Mouse (Mus musculus) limb, embryonic 15.5 days (tissue): ENCODE results near the gene Zfp39. TPM values are rescaled to one million over a fixed set of nuclear protein-coding genes. Genes with fewer than 3 reads are reported as not detected.
A peak's percentile ranks its signal among the peaks of the same experiment; 100 is the strongest.
"Not testable (repeated sequence)": the region's sequence is repeated elsewhere in the genome, so short reads cannot be mapped to it uniquely, and the experiment has no call there.

ENCODE experiments used
- ATAC-seq: fragments of 200-750 bp; cut with Nextera tagmentation; 2 replicates; pipeline ENCODE4 v1.8.0; 2017; ENCODE audit warnings: low read depth, moderate TSS enrichment; ENCODE audit not compliant: insufficient number of reproducible peaks, low FRiP score, low TSS enrichment
- H3K27ac ChIP-seq: fragments of 300-500 bp; sonication (generic); 2 replicates; pipeline ENCODE4 v1.5.1; 2015; ENCODE audit warnings: moderate library complexity, mild to moderate bottlenecking, inconsistent platforms
- H3K27me3 ChIP-seq: fragments of 300-500 bp; sonication (generic); 2 replicates; pipeline ENCODE4 v1.6.1; 2015; ENCODE audit warnings: inconsistent platforms
- H3K36me3 ChIP-seq: fragments of 300-500 bp; sonication (generic); 2 replicates; pipeline ENCODE4 v1.6.1; 2015; ENCODE audit warnings: inconsistent platforms
- H3K4me1 ChIP-seq: fragments of 300-500 bp; sonication (generic); 2 replicates; pipeline ENCODE4 v1.6.1; 2015; ENCODE audit warnings: inconsistent platforms
- H3K4me2 ChIP-seq: fragments of 300-500 bp; sonication (generic); 2 replicates; pipeline ENCODE4 v1.6.1; 2015; ENCODE audit warnings: mild to moderate bottlenecking, inconsistent platforms
- H3K4me3 ChIP-seq: fragments of 300-500 bp; sonication (generic); 2 replicates; pipeline ENCODE4 v1.5.1; 2015; ENCODE audit warnings: mild to moderate bottlenecking, inconsistent platforms
- H3K9ac ChIP-seq: fragments of 300-500 bp; sonication (generic); 2 replicates; pipeline ENCODE4 v1.6.1; 2015; ENCODE audit warnings: inconsistent platforms
- H3K9me3 ChIP-seq: fragments of 300-500 bp; sonication (generic); 2 replicates; pipeline ENCODE4 v1.6.1; 2016; ENCODE audit warnings: inconsistent platforms
- WGBS: fragments of 180-500 bp; shearing (Covaris S2); methylation state at CpG from one replicate; pipeline ENCODE4 v1.1.7; 2015; 5-methylcytosine and 5-hydroxymethylcytosine counted together
- polyA plus RNA-seq: library from polyadenylated mRNA; unstranded; fragments of >200 nt; fragmentation: Nextera tagmentation; extraction: Ambion mirVana; gene quantifications from 2 replicates; pipeline ENCODE4 v1.2.1, GENCODE M21; 2015

Gene Zfp39
- polyA plus RNA-seq, 1 experiment from 2014 or later = 6.2 TPM

DNA sequence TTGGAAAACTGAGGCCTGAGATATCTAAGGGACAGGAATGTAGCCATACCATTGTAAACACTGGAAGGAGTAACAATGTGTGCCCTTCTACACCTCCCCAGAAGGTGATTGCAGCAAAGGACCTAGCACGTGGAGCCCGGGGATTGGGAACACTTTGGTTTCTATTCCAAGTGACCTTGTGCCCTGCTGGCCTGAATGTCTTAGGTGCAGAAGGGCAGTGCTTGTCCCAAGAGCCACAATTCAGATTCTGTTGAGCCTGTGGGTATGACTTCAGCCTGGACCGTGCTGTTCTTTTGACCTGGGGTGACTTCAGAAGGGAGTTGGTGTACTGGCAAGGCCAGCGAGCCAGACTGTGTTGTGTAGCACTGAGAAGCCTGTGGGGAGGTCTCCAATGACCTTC is 33.1 kb downstream of the Zfp39 start:
- H3K36me3 ChIP-seq = peaks cover 16% of the 10 kb centered on the region
- H3K9me3 ChIP-seq = no peaks in the 10 kb centered on the region
- no peak for ATAC-seq
- H3K27ac ChIP-seq = no peak overlapping the region
- peaks cover 13% of the 10 kb centered on the region for H3K4me1 ChIP-seq
- 87% methylated on average over 4 of the region's 4 CpGs for WGBS
- no peak overlapping the region for H3K4me2 ChIP-seq
- no peak overlapping the region for H3K4me3 ChIP-seq
- no peak overlapping the region for H3K9ac ChIP-seq
- no peaks in the 10 kb centered on the region for H3K27me3 ChIP-seq

- no peak overlapping the region for H3K9ac ChIP-seq
- no peak for ATAC-seq
These were observed 36.1 kb downstream of the Zfp39 start for GRCm38 (mm10) chr11:58867954-58868330.

DNA sequence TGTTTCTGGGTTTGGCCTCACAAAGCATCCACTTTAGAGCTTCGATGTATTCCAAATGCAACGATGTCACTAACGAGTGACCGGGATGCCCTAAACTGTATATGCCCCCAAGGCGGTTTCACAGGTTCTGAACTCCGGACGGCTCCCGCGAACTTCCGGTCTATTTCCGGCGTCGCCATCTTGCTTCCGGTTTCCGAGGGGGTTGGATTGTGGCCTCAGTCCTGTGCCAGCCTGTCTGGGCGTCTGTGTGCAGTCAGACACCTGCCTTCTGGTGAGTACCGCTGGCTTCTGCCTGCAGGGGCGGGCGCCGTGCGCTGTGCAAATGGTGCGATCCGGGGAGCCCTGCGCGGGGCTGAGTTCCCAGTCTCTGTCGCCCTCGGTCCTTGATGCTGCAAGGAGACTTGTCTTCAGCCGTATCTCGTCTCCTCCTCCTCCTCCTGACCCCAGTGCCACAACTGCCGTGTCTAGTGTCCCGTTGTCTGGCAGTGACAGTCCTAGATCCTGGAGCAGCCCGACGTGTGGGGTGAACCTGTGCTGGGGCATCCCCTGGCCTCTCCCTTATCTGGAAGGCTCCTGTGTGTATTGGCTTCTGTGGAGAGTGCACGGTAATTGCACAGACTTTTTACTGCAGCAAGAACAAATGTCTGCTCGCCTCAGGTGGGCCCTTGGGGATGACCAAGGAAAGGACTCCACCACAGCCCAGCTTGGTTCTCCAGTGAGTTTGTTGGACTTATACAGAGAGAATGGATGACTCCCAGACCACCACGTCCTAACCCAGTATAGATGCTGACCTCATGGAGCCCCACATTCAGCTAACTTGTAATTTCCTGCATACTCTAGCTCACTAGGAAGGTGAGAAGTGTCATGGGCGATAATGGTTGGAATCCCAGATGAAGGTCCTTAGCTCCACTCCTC is 36.7 kb downstream of the Zfp39 start, which contains the start of gene 2810021J22Rik:
Gene 2810021J22Rik (plus strand): TSS at position 178 of the 915 bp plus-strand sequence.
- Histone ChIP-seq H3K4me1 (peaks cover 13% of the 10 kb centered on the region), H3K9me3 (no peaks in the 10 kb centered on the region), H3K27me3 (no peaks in the 10 kb centered on the region), H3K9ac (peak within 1 kb of the TSS; percentile 62), H3K4me3 (peak within 1 kb of the TSS; percentile 71), H3K4me2 (peak within 1 kb of the TSS; percentile 68), H3K36me3 (peaks cover 13% of the 10 kb centered on the region), H3K27ac (peak within 1 kb of the TSS; percentile 78)
- ATAC-seq = peak; percentile 70; the same call in 1 of the 2 replicates
- whole genome bisulfite sequencing = 3% methylated on average over 37 of the region's 37 CpGs

More at GRCm38 (mm10) chr11:58867954-58868330, 36.1 kb downstream of the Zfp39 start:
- Histone ChIP-seq H3K4me3 (peak overlapping the region; percentile 71), H3K27me3 (no peaks in the 10 kb centered on the region), H3K27ac (no peak overlapping the region), H3K4me1 (peaks cover 13% of the 10 kb centered on the region), H3K9me3 (no peaks in the 10 kb centered on the region), H3K36me3 (peaks cover 13% of the 10 kb centered on the region), H3K4me2 (peak overlapping the region; percentile 68)
- 64% methylated on average over 6 of the region's 6 CpGs for WGBS

- Histone ChIP-seq H3K4me2 (no peak overlapping the region), H3K9me3 (peaks cover 18% of the 10 kb centered on the region), H3K36me3 (peaks cover 54% of the 10 kb centered on the region), H3K9ac (no peak overlapping the region), H3K4me1 (no peaks in the 10 kb centered on the region), H3K27ac (no peak overlapping the region), H3K27me3 (no peaks in the 10 kb centered on the region), H3K4me3 (no peak overlapping the region)
- WGBS = 91% methylated on average over 8 of the region's 8 CpGs
- no peak for ATAC-seq
These were observed 43.3 kb downstream of the Zfp39 start for GRCm38 (mm10) chr11:58860744-58861143.

- H3K9me3 ChIP-seq = no peaks in the 10 kb centered on the region
- H3K36me3 ChIP-seq = peaks cover 31% of the 10 kb centered on the region
- WGBS = 71% methylated on average over 2 of the region's 2 CpGs
- H3K9ac ChIP-seq = no peak overlapping the region
- no peak overlapping the region for H3K4me3 ChIP-seq
- ATAC-seq = no peak
- no peaks in the 10 kb centered on the region for H3K27me3 ChIP-seq
- peaks cover 8% of the 10 kb centered on the region for H3K4me1 ChIP-seq
- no peak overlapping the region for H3K4me2 ChIP-seq
- H3K27ac ChIP-seq = no peak overlapping the region
These were observed 54.3 kb downstream of the Zfp39 start for GRCm38 (mm10) chr11:58849731-58850130.

DNA sequence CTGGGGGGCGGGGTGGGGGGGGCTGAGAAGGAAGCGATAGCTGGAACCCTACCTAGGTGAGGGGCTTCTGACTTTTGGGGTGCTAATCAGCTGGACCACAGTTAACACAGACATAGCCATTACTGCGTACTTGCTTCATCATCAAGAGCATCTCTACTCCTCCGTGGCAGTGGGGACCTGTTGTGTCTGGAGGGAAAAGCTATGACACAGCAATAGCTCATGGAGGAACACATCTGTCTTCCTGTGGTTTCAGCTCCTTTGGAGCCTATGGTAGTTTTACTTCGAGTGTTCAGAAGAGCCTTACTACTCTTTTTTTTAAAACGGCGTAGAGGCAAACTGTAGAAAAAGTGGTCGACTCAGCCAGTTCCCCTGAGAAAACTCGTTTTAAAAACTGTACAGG is 56.4 kb downstream of the Zfp39 start:
- WGBS = 39% methylated on average over 9 of the region's 9 CpGs

DNA sequence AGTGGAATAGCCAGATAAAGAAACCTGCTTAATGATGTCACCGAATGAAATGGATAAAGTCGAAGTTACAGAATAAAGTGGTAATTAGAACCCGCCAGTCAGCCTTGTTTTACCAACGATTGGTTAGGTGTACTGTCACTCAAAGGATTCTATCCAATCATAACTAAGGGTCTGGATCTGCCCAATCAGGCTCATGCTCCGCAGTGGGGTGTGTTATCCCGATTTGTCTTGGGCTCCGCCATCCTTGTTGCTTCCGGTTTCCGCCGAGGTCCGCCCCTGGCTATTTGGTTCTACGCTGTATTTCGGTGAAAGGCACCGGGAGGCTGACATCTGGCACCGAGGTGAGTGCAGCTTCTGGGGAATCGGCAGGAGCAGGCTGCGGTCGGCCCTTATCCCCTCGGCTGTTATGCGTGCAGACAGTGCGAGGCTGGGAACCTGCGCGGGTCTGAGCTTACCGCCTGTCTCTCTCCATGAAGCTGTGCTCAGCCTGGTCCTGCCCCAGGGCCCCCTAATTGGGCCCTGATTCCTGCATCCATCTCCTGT is 57.0 kb downstream of the Zfp39 start, which contains the start of gene Gm12258:
Gene Gm12258 (plus strand): TSS at position 240 of the 543 bp plus-strand sequence.
- Histone ChIP-seq H3K36me3 (peaks cover 18% of the 10 kb centered on the region), H3K4me1 (peaks cover 8% of the 10 kb centered on the region), H3K9ac (peak within 1 kb of the TSS; percentile 82), H3K4me2 (peak within 1 kb of the TSS; percentile 71), H3K4me3 (peak within 1 kb of the TSS; percentile 60), H3K27me3 (no peaks in the 10 kb centered on the region), H3K27ac (peak within 1 kb of the TSS; percentile 43), H3K9me3 (no peaks in the 10 kb centered on the region)
- WGBS = under 1% methylated on average over 24 of the region's 24 CpGs
- peak; percentile 98 for ATAC-seq

More for the DNA sequence above, 56.4 kb downstream of the Zfp39 start:
- H3K4me1 ChIP-seq = peaks cover 8% of the 10 kb centered on the region
- no peak overlapping the region for H3K27ac ChIP-seq
- H3K36me3 ChIP-seq = peaks cover 20% of the 10 kb centered on the region
- H3K9ac ChIP-seq = peak overlapping the region; percentile 82; the same call in 1 of the 2 replicates
- H3K27me3 ChIP-seq = no peaks in the 10 kb centered on the region
- no peak for ATAC-seq
- H3K9me3 ChIP-seq = no peaks in the 10 kb centered on the region
- peak overlapping the region; percentile 71 for H3K4me2 ChIP-seq
- H3K4me3 ChIP-seq = peak overlapping the region; percentile 60

DNA sequence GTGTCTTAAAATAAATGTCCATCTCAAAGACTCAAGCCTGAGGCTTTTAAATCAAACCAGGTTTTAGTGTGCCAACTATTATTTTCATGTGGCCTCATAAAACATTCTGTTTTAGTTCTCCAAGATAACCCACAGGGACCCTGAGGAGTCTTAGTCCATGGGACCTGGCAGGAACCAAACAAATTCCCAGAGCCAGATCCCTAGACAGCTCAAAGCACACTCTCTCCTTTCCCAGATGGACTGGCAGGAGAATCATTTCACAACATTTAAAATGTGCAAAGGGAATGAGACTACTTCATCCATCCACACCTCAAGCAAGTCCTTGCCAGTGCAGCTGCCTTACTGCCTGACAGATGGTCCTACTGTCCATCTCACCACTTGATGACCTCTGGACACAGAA is 65.1 kb downstream of the Zfp39 start, which contains the start of gene Olfr311:
Gene Olfr311 (plus strand): TSS at position 301 of the 400 bp plus-strand sequence.
- H3K36me3 ChIP-seq, H3K4me1 ChIP-seq, H3K4me2 ChIP-seq, ATAC-seq, H3K9ac ChIP-seq, H3K27me3 ChIP-seq, H3K27ac ChIP-seq, H3K9me3 ChIP-seq, H3K4me3 ChIP-seq: not testable (repeated sequence)

Other genes with a start within 250 kb of the Zfp39 start
- not detected in 2 replicates for gene Olfr322, start 245.4 kb downstream of the Zfp39 start, polyA plus RNA-seq
- gene Olfr320, start 223.1 kb downstream of the Zfp39 start, polyA plus RNA-seq = not detected in 2 replicates
- gene Olfr319, start 205.1 kb downstream of the Zfp39 start, polyA plus RNA-seq = not detected in 2 replicates
- gene Olfr318, start 180.2 kb downstream of the Zfp39 start, polyA plus RNA-seq = not detected in 2 replicates
- gene Olfr317, start 165.0 kb downstream of the Zfp39 start, polyA plus RNA-seq = not detected in 2 replicates
- not detected in 2 replicates for gene Olfr316, start 151.5 kb downstream of the Zfp39 start, polyA plus RNA-seq
- gene Olfr315, start 131.0 kb downstream of the Zfp39 start, polyA plus RNA-seq = not detected in 2 replicates
- gene Olfr314, start 121.3 kb downstream of the Zfp39 start, polyA plus RNA-seq = not detected in 2 replicates
- not detected in 2 replicates for gene Fam183b, start 102.3 kb downstream of the Zfp39 start, polyA plus RNA-seq
- not detected in 2 replicates for gene Olfr313, start 89.2 kb downstream of the Zfp39 start, polyA plus RNA-seq
- not detected in 2 replicates for gene Olfr312, start 75.0 kb downstream of the Zfp39 start, polyA plus RNA-seq
- gene Olfr311, start 65.0 kb downstream of the Zfp39 start, polyA plus RNA-seq = not detected in 2 replicates
- gene Gm12258, start 57.1 kb downstream of the Zfp39 start, polyA plus RNA-seq = 8.2 and 8.9 TPM in 2 replicates
- 7.2 and 9.1 TPM in 2 replicates for gene 2810021J22Rik, start 37.0 kb downstream of the Zfp39 start, polyA plus RNA-seq
- gene Btnl10, start 13.7 kb upstream of the Zfp39 start, polyA plus RNA-seq = 0.19 TPM in 1 of 2 replicates, not detected in the other
- 202 and 230 TPM in 2 replicates for gene Rnf187, start 34.7 kb upstream of the Zfp39 start, polyA plus RNA-seq
- gene Hist3h2ba, start 44.7 kb upstream of the Zfp39 start, polyA plus RNA-seq = 12.6 and 31.7 TPM in 2 replicates
- 24.8 and 26.9 TPM in 2 replicates for gene Hist3h2a, start 50.5 kb upstream of the Zfp39 start, polyA plus RNA-seq
- 0.60 and 0.62 TPM in 2 replicates for gene Trim17, start 50.5 kb upstream of the Zfp39 start, polyA plus RNA-seq
- 20.4 and 23.9 TPM in 2 replicates for gene Trim11, start 73.9 kb upstream of the Zfp39 start, polyA plus RNA-seq
- 2.2 and 4.5 TPM in 2 replicates for gene Obscn, start 232.2 kb upstream of the Zfp39 start, polyA plus RNA-seq